Mouse (Mus musculus): ENCODE data around the gene Syt2.

The Syt2 gene

GRCm38 (mm10) chr1:134747236-134748174 is 101.0 kb downstream of the Syt2 start:
- peak; percentile 53 for DNase-seq (ENCODE audit: low spot score)

GRCm38 (mm10) chr1:134749889-134750288 is 103.4 kb downstream of the Syt2 start:
- DNase-seq (ENCODE audit: low spot score), result no peak

DNA sequence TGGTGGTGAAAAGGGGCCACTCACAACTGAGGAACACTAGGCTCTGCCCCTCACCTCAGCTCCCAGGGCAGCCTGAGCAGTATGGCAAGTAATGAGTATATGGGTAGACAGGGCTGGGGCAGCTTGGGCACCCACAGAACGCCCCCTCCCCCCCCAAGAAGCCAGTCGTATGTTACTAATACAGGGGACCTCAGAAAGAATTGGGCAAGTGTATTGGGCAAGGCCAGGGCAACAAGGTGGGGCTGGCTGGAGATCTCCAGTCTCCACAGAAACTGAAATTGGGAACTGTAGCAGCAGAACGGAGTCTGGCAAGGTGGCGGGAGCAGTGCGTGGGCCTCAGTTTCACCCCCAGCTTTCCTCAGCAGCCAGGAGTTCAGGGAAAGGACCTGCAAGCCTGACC is 106.0 kb downstream of the Syt2 start:
- no peak for DNase-seq (ENCODE audit: low spot score)

DNA sequence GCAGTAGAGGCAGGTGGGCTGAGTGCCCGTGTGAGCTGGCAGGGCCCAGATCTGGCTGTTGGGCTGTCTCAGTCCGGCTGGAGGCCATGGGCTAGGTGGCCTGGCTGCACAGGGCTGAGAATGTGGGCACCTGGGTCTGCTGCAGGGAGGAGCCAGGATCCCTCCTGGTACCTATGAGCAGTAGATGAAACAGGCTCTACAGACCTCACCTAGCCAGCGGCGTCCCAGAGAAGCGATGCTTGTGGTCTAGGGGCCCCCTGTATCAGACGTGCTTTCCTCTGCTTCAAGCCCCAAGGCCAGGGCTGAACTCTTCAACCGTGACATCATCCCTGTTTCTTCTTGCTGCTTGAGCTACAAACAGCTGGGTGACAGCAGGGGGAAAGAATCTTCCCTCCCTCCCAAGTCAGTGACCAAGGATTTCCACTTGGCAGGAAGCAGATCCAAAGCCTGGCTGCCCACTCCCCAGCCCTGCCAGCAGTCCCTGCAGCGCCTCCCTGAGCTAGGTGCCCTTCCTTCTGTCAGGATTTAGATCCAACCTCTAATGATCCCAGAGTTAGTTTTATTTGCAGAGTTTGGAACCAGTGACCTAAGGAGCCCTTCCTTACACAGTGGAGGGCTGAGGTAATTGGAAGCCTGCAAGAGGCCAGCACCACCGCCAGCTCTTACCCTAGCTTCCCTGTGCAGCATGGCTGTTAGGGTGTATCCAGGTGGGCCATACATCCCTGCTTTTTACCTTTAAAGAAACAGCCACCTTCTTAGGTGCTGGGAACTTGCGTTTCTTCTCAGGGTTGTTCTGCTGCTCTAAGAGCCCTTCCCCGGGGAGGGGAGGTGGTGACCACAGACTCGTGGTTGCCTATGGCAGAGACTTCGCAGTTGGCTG is 107.5 kb downstream of the Syt2 start:
- DNase-seq (ENCODE audit: low spot score), result no peak

DNA sequence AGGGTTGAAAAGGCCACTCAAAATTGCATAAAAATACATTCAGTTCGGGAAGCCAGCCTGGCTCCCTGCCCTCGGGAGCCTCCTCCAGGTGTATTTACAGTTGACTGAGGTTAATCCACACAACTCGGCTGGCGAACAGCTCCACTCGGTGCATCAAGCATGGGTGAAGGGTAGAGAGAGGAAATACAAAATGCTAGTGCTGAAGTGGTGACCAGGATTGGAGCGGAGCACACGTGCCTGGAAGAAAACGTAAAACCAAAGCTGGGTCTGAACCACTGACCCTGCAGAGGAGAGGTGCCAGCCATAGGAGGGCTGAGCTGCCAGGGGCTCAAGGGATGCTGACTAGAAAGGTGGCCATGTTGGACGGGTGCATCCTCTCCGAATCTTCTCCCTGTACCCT is 108.3 kb downstream of the Syt2 start:
- no peak for DNase-seq (ENCODE audit: low spot score)

GRCm38 (mm10) chr1:134755548-134756189 is 109.2 kb downstream of the Syt2 start:
- DNase-seq (ENCODE audit: low spot score), result no peak

DNA sequence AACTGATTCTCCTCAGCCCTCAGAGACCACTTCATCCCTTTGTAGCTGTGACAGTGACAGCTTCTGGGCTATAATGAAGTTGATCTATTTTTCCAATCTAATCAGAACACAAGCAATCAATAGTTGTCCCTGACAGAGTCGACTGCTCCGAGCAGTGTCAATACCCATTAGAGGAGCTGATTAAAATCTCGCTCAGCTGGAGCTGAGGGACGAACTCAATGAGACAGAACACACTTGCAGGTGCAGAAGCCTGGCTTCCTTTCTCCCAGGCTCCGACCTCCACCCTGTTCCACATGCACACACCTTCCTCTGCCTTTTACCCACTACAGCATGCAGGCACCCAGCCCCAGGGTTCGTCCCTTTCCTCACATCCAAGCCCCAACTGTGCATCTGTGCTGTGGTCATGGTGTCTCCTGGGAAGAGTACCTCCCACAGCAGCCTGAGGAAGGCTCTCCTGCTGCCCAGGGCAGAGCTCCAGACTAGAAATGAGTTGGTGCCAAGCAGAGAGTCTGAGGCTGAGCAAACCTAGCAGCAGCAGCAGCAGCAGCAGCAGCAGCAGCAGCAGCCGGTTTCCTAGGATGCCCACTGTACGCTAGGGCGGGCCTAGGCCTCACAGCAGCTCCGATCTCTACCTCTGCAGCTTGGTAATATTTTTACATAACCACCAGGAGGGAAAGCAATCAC is 109.9 kb downstream of the Syt2 start:
- no peak for DNase-seq (ENCODE audit: low spot score)

GRCm38 (mm10) chr1:134757230-134757629 is 110.8 kb downstream of the Syt2 start:
- no peak for DNase-seq (ENCODE audit: low spot score)

GRCm38 (mm10) chr1:134759133-134759532 is 112.7 kb downstream of the Syt2 start:
- no peak for DNase-seq (ENCODE audit: low spot score)

GRCm38 (mm10) chr1:134760642-134761041 is 114.2 kb downstream of the Syt2 start:
- DNase-seq (ENCODE audit: low spot score), result no peak

GRCm38 (mm10) chr1:134761534-134761933 is 115.1 kb downstream of the Syt2 start:
- DNase-seq (ENCODE audit: low spot score), result no peak

DNA sequence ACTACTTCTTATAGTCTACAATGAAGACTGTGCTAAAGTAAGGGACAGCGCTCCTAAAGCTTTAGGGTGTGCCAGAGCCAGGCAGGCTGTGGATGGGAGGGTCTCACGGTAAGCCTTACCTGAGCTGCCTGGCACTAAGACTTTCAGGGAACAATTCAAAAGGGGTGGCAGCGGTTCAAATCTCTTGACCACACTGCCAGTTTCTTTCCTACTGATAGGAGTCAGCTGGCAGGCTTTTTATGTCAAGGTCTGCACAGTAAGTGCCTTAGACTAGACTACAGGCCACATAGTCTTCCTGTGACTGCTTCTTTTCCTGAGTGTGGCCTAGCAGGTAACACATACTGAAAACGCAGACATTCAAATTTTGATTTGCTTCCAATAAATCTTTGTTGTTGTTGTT is 116.8 kb downstream of the Syt2 start:
- no peak for DNase-seq (ENCODE audit: low spot score)

GRCm38 (mm10) chr1:134763776-134764438 is 117.4 kb downstream of the Syt2 start:
- DNase-seq (ENCODE audit: low spot score), result no peak

DNA sequence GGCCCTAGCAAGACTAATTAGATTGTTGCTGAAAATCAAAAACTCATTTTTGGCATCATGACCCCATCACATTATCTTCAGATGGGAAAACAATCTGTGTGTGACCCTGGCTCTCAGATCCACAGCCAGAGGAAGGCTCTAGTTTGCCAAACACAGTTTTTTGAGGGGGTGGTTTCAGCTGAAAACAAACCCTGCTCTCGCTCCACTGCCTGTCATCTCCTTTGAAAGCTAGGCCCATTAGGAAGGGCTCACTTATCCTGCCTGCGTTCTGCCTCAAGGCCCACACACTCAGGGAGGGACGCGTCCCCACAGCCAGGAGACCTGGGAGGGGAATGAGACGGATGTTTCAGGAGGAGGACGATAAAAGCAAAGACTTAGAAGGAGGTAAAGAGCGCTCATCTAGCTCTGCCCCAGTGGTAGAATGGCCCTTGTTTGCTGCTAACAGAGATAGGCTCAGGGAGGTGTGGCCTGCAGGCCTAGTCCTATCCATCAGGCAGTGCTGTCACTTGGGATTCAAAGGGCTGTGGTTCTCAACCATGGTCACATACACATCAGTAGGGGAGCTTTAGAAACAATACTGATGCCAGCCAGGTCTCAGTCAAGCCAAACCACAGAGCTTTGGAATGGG is 118.5 kb downstream of the Syt2 start:
- no peak for DNase-seq (ENCODE audit: low spot score)

DNA sequence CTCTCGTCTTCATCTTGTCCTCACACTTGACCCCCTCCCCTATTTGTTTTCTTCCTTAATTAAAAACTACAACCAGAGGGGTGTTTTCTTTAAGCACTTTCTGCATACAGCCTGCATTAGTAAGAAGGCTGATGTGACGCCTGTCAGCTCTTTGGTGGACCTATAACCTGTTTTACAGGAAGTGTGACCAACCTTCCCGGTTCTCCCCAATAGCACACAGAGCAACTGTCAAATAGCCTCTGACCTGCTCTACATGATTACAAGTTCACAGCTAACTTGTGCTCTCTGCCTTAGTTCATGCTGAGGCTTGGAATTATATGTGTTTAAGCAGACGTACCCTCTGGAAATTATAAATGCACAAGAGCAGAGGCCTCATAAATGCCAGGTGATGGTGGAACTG is 120.0 kb downstream of the Syt2 start:
- no peak for DNase-seq (ENCODE audit: low spot score)

DNA sequence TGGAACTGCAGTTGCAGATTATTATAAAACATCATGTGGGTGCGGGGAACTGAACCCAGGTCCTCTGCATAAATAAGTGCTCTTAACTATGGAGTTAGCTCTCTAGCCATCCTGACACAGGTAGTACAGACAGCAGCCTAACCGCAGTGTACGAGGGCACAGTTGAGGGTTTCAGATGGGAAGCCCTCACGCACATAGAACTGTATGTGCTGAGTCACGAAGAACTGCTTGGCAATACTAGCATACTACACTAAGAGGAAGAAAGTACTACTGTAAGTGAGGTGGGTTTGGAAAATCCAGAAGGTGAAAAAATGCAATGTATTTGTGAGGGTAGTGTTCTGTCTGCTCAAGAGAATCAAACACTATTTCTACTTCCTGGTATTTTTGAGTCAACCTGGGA is 123.8 kb downstream of the Syt2 start:
- DNase-seq (ENCODE audit: low spot score), result no peak

DNA sequence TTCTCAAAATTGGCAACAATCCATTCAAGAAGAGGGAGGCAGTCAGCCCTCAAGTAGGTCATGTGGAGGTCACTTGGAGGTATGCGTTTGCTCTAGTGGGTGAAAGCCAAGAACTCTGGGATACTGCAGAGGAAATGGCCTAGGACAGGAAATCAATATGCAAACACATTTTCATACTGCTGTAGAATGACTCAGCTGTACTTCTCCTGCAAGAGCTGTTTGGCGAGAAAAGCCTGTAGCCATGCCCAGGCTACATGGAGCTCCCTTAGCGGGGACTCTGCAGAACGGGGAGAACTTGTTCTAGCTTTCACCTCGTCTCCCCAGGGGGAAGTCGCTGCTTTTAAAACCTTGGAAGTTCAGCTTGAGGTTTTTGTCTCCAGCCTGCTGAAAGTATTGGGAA is 124.9 kb downstream of the Syt2 start:
- no peak for DNase-seq (ENCODE audit: low spot score)

- no peak for DNase-seq (ENCODE audit: low spot score)
Measured at GRCm38 (mm10) chr1:134771999-134772398, 125.5 kb downstream of the Syt2 start.

GRCm38 (mm10) chr1:134772821-134773220 is 126.3 kb downstream of the Syt2 start:
- no peak for DNase-seq (ENCODE audit: low spot score)

GRCm38 (mm10) chr1:134773256-134773655 is 126.8 kb downstream of the Syt2 start:
- DNase-seq (ENCODE audit: low spot score), result no peak

DNA sequence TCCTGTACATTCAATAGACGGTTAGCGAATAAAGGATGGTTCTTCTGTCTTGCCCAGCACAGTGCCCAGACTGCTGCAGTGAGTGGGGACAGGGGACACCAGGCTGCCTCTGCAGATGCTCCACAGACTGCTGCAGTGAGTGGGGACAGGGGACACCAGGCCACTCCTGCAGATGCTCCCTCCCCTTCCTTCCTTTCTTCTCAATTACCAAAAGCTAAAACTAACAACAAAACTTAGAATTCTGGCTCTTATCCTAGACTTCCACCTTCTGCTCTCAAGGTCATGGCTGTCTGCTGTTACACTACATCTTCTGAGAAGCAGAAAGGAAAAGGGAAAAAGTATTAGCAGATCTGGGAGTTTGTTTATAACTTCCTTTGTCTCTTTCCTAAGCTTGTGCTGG is 127.8 kb downstream of the Syt2 start:
- no peak for DNase-seq (ENCODE audit: low spot score)
